Mouse (Mus musculus) limb, embryonic 14.5 days (tissue): Measurements from ENCODE around the gene Gpx4. TPM values are rescaled to one million over a fixed set of nuclear protein-coding genes. Genes with fewer than 3 reads are reported as not detected.

Source experiments
- ATAC-seq: fragments of 200-750 bp; cut with Nextera tagmentation; 2 replicates; pipeline ENCODE4 v1.8.0; 2017; ENCODE audit warnings: low read depth, moderate number of reproducible peaks, moderate TSS enrichment; ENCODE audit not compliant: low FRiP score
- DNase-seq: peaks from one replicate; pipeline ENCODE4 v3.0.0-alpha.2; 2015; ENCODE audit warnings: low spot score
- H3K27ac ChIP-seq: fragments of 300-500 bp; sonication (generic); replicated peaks from 2 replicates; pipeline ENCODE4 v1.5.1; 2014; ENCODE audit warnings: low read depth, mild to moderate bottlenecking, low read length, moderate library complexity, mixed read lengths
- H3K27me3 ChIP-seq: fragments of 300-500 bp; sonication (generic); 2 replicates; pipeline ENCODE4 v1.6.1; 2014; ENCODE audit warnings: low read length, mixed read lengths; ENCODE audit not compliant: control insufficient read depth, insufficient read depth
- H3K36me3 ChIP-seq: fragments of 300-500 bp; sonication (generic); 2 replicates; pipeline ENCODE4 v1.6.1; 2014; ENCODE audit warnings: mild to moderate bottlenecking, low read length, moderate library complexity, mixed read lengths; ENCODE audit not compliant: control insufficient read depth, insufficient read depth
- H3K4me1 ChIP-seq: fragments of 300-500 bp; sonication (generic); 2 replicates; pipeline ENCODE4 v1.6.1; 2014; ENCODE audit warnings: antibody characterized with exemption, low read length, mixed read lengths; ENCODE audit not compliant: control insufficient read depth, insufficient read depth
- H3K4me2 ChIP-seq: fragments of 300-500 bp; sonication (generic); replicated peaks from 2 replicates; pipeline ENCODE4 v1.6.1; 2014; ENCODE audit warnings: low read depth, mild to moderate bottlenecking, low read length, moderate library complexity; ENCODE audit not compliant: severe bottlenecking
- H3K4me3 ChIP-seq: fragments of 300-500 bp; sonication (generic); replicated peaks from 2 replicates; pipeline ENCODE4 v1.5.1; 2014; ENCODE audit warnings: low read length
- H3K9ac ChIP-seq: fragments of 300-500 bp; sonication (generic); 2 replicates; pipeline ENCODE4 v1.6.1; 2014; ENCODE audit warnings: mild to moderate bottlenecking, low read depth, low read length, moderate library complexity; ENCODE audit not compliant: severe bottlenecking
- H3K9me3 ChIP-seq: fragments of 300-500 bp; sonication (generic); 2 replicates; pipeline ENCODE4 v1.6.1; 2016; ENCODE audit warnings: low read length; ENCODE audit not compliant: control insufficient read depth
- POLR2A ChIP-seq: fragments of 200-500 bp; IDR thresholded peaks from 2 replicates; pipeline ENCODE4 v1.8.0; 2012; ENCODE audit warnings: inconsistent platforms, mild to moderate bottlenecking, moderate library complexity, borderline replicate concordance; ENCODE audit not compliant: insufficient read depth, insufficient read length; ENCODE audit errors: extremely low read depth
- WGBS: fragments of 180-500 bp; shearing (Covaris S2); extraction: QIAGEN DNeasy Blood & Tissue Kit; methylation state at CpG from one replicate; pipeline ENCODE4 v1.1.7; 2014; 5-methylcytosine and 5-hydroxymethylcytosine counted together
- polyA plus RNA-seq, 2 experiments: library from polyadenylated mRNA; depleted of rRNA in 1 of 2; stranded (reverse) in 1 of 2; unstranded in 1 of 2; fragments of >200 nt; fragmentation: Nextera tagmentation in 1 of 2; extraction: Ambion mirVana in 1 of 2; gene quantifications; 2 replicates each; pipeline versions ENCODE4 v1.2.1 to v1.2.3; 2012 to 2014

The Gpx4 gene
- polyA plus RNA-seq, 2 experiments: 379 to 493 TPM

- no peaks in the 10 kb centered on the region for H3K9me3 ChIP-seq
Measured at GRCm38 (mm10) chr10:80104181-80104580, 57.2 kb downstream of the Gpx4 start.

DNA sequence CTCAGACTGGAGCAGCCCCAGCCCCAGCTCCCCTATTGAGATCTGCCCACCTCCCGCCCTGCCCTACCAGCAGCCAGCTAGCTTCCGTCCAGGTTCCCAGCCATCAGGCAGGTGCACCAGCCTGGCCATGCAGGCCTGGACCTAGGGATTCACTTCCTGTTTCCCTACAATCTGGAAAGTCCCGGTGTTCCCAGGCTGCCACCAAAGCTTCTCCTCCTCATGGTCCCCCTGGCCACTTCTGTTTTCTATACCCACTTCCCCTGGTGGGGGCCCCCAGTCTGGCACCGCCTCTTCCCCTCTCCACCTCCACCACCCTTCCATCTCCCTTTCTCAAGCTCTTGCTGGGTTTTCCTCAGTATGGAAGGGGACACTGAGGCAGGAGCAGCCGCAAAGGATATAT, 58.5 kb downstream of the Gpx4 start, which contains the start of gene Sbno2:
Sbno2 (minus strand) TSS at position 112 of the 400 bp plus-strand sequence.
- H3K36me3 ChIP-seq: peaks cover 2% of the 10 kb centered on the region; the same call in 1 of the 2 replicates
- 60% methylated on average over 5 of the region's 5 CpGs for WGBS
- H3K9me3 ChIP-seq: no peaks in the 10 kb centered on the region
- no peak within 1 kb of the TSS for H3K27ac ChIP-seq
- peaks cover 12% of the 10 kb centered on the region; the same call in 1 of the 2 replicates for H3K4me1 ChIP-seq
- no peak for TF ChIP-seq POLR2A
- no peak within 1 kb of the TSS for H3K4me2 ChIP-seq
- DNase-seq (no peak), ATAC-seq (no peak)
- no peak within 1 kb of the TSS; the same call in 1 of the 2 replicates for H3K9ac ChIP-seq
- H3K4me3 ChIP-seq: no peak within 1 kb of the TSS
- no peaks in the 10 kb centered on the region for H3K27me3 ChIP-seq

More at GRCm38 (mm10) chr10:80104181-80104580, 57.2 kb downstream of the Gpx4 start:
- ATAC-seq (no peak), DNase-seq (no peak)
- no peak for TF ChIP-seq POLR2A
- no peak overlapping the region for H3K4me3 ChIP-seq
- peaks cover 4% of the 10 kb centered on the region; the same call in 1 of the 2 replicates for H3K36me3 ChIP-seq
- no peak overlapping the region for H3K27ac ChIP-seq
- H3K9ac ChIP-seq: no peak overlapping the region
- H3K27me3 ChIP-seq: no peaks in the 10 kb centered on the region
- peaks cover 12% of the 10 kb centered on the region; the same call in 1 of the 2 replicates for H3K4me1 ChIP-seq
- WGBS: 91% methylated on average over 3 of the region's 3 CpGs
- no peak overlapping the region for H3K4me2 ChIP-seq

DNA sequence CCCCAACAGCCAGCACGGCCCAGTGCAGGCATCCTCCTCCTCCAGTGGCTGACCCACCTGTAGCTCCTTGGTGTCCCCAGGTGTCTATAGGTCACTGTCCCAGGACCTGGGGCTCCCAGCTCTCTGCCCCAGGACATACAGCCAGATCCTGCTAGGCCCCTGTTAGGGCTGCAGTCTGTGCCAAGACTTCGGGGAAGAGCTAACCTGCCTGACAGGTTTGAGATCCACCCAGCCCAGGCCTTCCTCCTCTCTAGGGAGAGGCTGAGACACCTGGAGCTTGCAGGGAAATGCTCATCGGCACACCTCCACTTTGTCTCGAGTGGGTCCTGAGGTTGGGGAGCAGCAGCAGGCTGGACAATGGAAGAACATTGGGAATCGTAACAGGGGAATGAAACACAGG, 59.0 kb downstream of the Gpx4 start:
- Histone ChIP-seq H3K4me1 (peaks cover 12% of the 10 kb centered on the region; the same call in 1 of the 2 replicates), H3K27ac (no peak overlapping the region), H3K36me3 (no peaks in the 10 kb centered on the region), H3K4me3 (no peak overlapping the region), H3K27me3 (no peaks in the 10 kb centered on the region), H3K9ac (no peak overlapping the region; the same call in 1 of the 2 replicates), H3K4me2 (no peak overlapping the region), H3K9me3 (no peaks in the 10 kb centered on the region)
- no peak for TF ChIP-seq POLR2A
- 60% methylated on average over 5 of the region's 5 CpGs for WGBS
- no peak for DNase-seq
- no peak for ATAC-seq

Other genes starting within 250 kb of the Gpx4 start
Only the 30 nearest of the 32 such genes appear.
- gene Misp, start 226.2 kb upstream of the Gpx4 start, polyA plus RNA-seq (2012; rRNA removed): 0.41 and 0.50 TPM in 2 replicates
- gene Misp, start 226.2 kb upstream of the Gpx4 start, polyA plus RNA-seq (2014; fragmentation: Nextera tagmentation; extraction: Ambion mirVana): 0.54 and 1.2 TPM in 2 replicates
- 536 and 644 TPM in 2 replicates for gene Ptbp1, start 192.7 kb upstream of the Gpx4 start, polyA plus RNA-seq (2012; rRNA removed)
- gene Ptbp1, start 192.7 kb upstream of the Gpx4 start, polyA plus RNA-seq (2014; fragmentation: Nextera tagmentation; extraction: Ambion mirVana): 262 and 279 TPM in 2 replicates
- gene Prtn3, start 172.7 kb upstream of the Gpx4 start, polyA plus RNA-seq (2012; rRNA removed): 10.3 and 17.3 TPM in 2 replicates
- 5.9 and 8.2 TPM in 2 replicates for gene Prtn3, start 172.7 kb upstream of the Gpx4 start, polyA plus RNA-seq (2014; fragmentation: Nextera tagmentation; extraction: Ambion mirVana)
- gene Plppr3, start 172.5 kb upstream of the Gpx4 start, polyA plus RNA-seq (2012; rRNA removed): 220 and 326 TPM in 2 replicates
- 61.5 and 79.7 TPM in 2 replicates for gene Plppr3, start 172.5 kb upstream of the Gpx4 start, polyA plus RNA-seq (2014; fragmentation: Nextera tagmentation; extraction: Ambion mirVana)
- gene Elane, start 160.9 kb upstream of the Gpx4 start, polyA plus RNA-seq (2012; rRNA removed): 0.35 and 1.8 TPM in 2 replicates
- 0.62 and 1.2 TPM in 2 replicates for gene Elane, start 160.9 kb upstream of the Gpx4 start, polyA plus RNA-seq (2014; fragmentation: Nextera tagmentation; extraction: Ambion mirVana)
- gene Cfd, start 156.3 kb upstream of the Gpx4 start, polyA plus RNA-seq (2012; rRNA removed): 1.1 and 2.3 TPM in 2 replicates
- gene Cfd, start 156.3 kb upstream of the Gpx4 start, polyA plus RNA-seq (2014; fragmentation: Nextera tagmentation; extraction: Ambion mirVana): not detected in 2 replicates
- gene Med16, start 138.2 kb upstream of the Gpx4 start, polyA plus RNA-seq (2012; rRNA removed): 54.6 and 73.8 TPM in 2 replicates
- gene Med16, start 138.2 kb upstream of the Gpx4 start, polyA plus RNA-seq (2014; fragmentation: Nextera tagmentation; extraction: Ambion mirVana): 33.4 and 38.3 TPM in 2 replicates
- not detected in 2 replicates for gene Gm26602, start 136.3 kb upstream of the Gpx4 start, polyA plus RNA-seq (2012; rRNA removed)
- 6.6 TPM in 1 of 2 replicates, not detected in the other for gene Gm26602, start 136.3 kb upstream of the Gpx4 start, polyA plus RNA-seq (2014; fragmentation: Nextera tagmentation; extraction: Ambion mirVana)
- gene Kiss1r, start 130.2 kb upstream of the Gpx4 start, polyA plus RNA-seq (2012; rRNA removed): 2.5 and 2.8 TPM in 2 replicates
- 0.17 and 0.26 TPM in 2 replicates for gene Kiss1r, start 130.2 kb upstream of the Gpx4 start, polyA plus RNA-seq (2014; fragmentation: Nextera tagmentation; extraction: Ambion mirVana)
- gene R3hdm4, start 126.0 kb upstream of the Gpx4 start, polyA plus RNA-seq (2012; rRNA removed): 158 and 219 TPM in 2 replicates
- 141 and 152 TPM in 2 replicates for gene R3hdm4, start 126.0 kb upstream of the Gpx4 start, polyA plus RNA-seq (2014; fragmentation: Nextera tagmentation; extraction: Ambion mirVana)
- 8.6 and 12.6 TPM in 2 replicates for gene Arid3a, start 120.1 kb upstream of the Gpx4 start, polyA plus RNA-seq (2012; rRNA removed)
- 4.8 and 5.0 TPM in 2 replicates for gene Arid3a, start 120.1 kb upstream of the Gpx4 start, polyA plus RNA-seq (2014; fragmentation: Nextera tagmentation; extraction: Ambion mirVana)
- 58.7 and 78.5 TPM in 2 replicates for gene Wdr18, start 87.0 kb upstream of the Gpx4 start, polyA plus RNA-seq (2012; rRNA removed)
- gene Wdr18, start 87.0 kb upstream of the Gpx4 start, polyA plus RNA-seq (2014; fragmentation: Nextera tagmentation; extraction: Ambion mirVana): 99.8 and 106 TPM in 2 replicates
- gene Grin3b, start 76.5 kb upstream of the Gpx4 start, polyA plus RNA-seq (2012; rRNA removed): 0.72 and 0.76 TPM in 2 replicates
- 0.23 and 0.55 TPM in 2 replicates for gene Grin3b, start 76.5 kb upstream of the Gpx4 start, polyA plus RNA-seq (2014; fragmentation: Nextera tagmentation; extraction: Ambion mirVana)
- 260 and 379 TPM in 2 replicates for gene Tmem259, start 62.8 kb upstream of the Gpx4 start, polyA plus RNA-seq (2012; rRNA removed)
- gene Tmem259, start 62.8 kb upstream of the Gpx4 start, polyA plus RNA-seq (2014; fragmentation: Nextera tagmentation; extraction: Ambion mirVana): 24.5 and 25.2 TPM in 2 replicates
- gene Cnn2, start 58.6 kb upstream of the Gpx4 start, polyA plus RNA-seq (2012; rRNA removed): 133 and 173 TPM in 2 replicates
- gene Cnn2, start 58.6 kb upstream of the Gpx4 start, polyA plus RNA-seq (2014; fragmentation: Nextera tagmentation; extraction: Ambion mirVana): 273 and 290 TPM in 2 replicates
- gene Abca7, start 50.7 kb upstream of the Gpx4 start, polyA plus RNA-seq (2012; rRNA removed): 6.2 and 8.0 TPM in 2 replicates
- 2.2 and 2.4 TPM in 2 replicates for gene Abca7, start 50.7 kb upstream of the Gpx4 start, polyA plus RNA-seq (2014; fragmentation: Nextera tagmentation; extraction: Ambion mirVana)
- gene Arhgap45, start 30.5 kb upstream of the Gpx4 start, polyA plus RNA-seq (2012; rRNA removed): 12.8 and 14.4 TPM in 2 replicates
- gene Arhgap45, start 30.5 kb upstream of the Gpx4 start, polyA plus RNA-seq (2014; fragmentation: Nextera tagmentation; extraction: Ambion mirVana): 3.4 and 5.7 TPM in 2 replicates
- gene Polr2e, start 7.4 kb upstream of the Gpx4 start, polyA plus RNA-seq (2012; rRNA removed): 287 and 350 TPM in 2 replicates
- 247 and 248 TPM in 2 replicates for gene Polr2e, start 7.4 kb upstream of the Gpx4 start, polyA plus RNA-seq (2014; fragmentation: Nextera tagmentation; extraction: Ambion mirVana)
- 24.9 and 29.5 TPM in 2 replicates for gene Sbno2, start 58.4 kb downstream of the Gpx4 start, polyA plus RNA-seq (2012; rRNA removed)
- 15.3 and 16.8 TPM in 2 replicates for gene Sbno2, start 58.4 kb downstream of the Gpx4 start, polyA plus RNA-seq (2014; fragmentation: Nextera tagmentation; extraction: Ambion mirVana)
- 133 and 147 TPM in 2 replicates for gene Stk11, start 68.6 kb downstream of the Gpx4 start, polyA plus RNA-seq (2012; rRNA removed)
- gene Stk11, start 68.6 kb downstream of the Gpx4 start, polyA plus RNA-seq (2014; fragmentation: Nextera tagmentation; extraction: Ambion mirVana): 30.1 and 32.4 TPM in 2 replicates
- gene Atp5d, start 91.5 kb downstream of the Gpx4 start, polyA plus RNA-seq (2012; rRNA removed): 449 and 577 TPM in 2 replicates
- gene Atp5d, start 91.5 kb downstream of the Gpx4 start, polyA plus RNA-seq (2014; fragmentation: Nextera tagmentation; extraction: Ambion mirVana): 477 TPM in 2 replicates
- 28.9 and 36.0 TPM in 2 replicates for gene Cbarp, start 93.7 kb downstream of the Gpx4 start, polyA plus RNA-seq (2012; rRNA removed)
- gene Cbarp, start 93.7 kb downstream of the Gpx4 start, polyA plus RNA-seq (2014; fragmentation: Nextera tagmentation; extraction: Ambion mirVana): 7.5 and 9.3 TPM in 2 replicates
- gene Midn, start 101.1 kb downstream of the Gpx4 start, polyA plus RNA-seq (2012; rRNA removed): 108 and 161 TPM in 2 replicates
- 33.4 and 39.6 TPM in 2 replicates for gene Midn, start 101.1 kb downstream of the Gpx4 start, polyA plus RNA-seq (2014; fragmentation: Nextera tagmentation; extraction: Ambion mirVana)
- 286 and 289 TPM in 2 replicates for gene Cirbp, start 118.8 kb downstream of the Gpx4 start, polyA plus RNA-seq (2012; rRNA removed)
- gene Cirbp, start 118.8 kb downstream of the Gpx4 start, polyA plus RNA-seq (2014; fragmentation: Nextera tagmentation; extraction: Ambion mirVana): 101 and 106 TPM in 2 replicates
- 10.9 and 15.5 TPM in 2 replicates for gene 1600002K03Rik, start 125.8 kb downstream of the Gpx4 start, polyA plus RNA-seq (2012; rRNA removed)
- gene 1600002K03Rik, start 125.8 kb downstream of the Gpx4 start, polyA plus RNA-seq (2014; fragmentation: Nextera tagmentation; extraction: Ambion mirVana): 8.5 and 12.8 TPM in 2 replicates
- gene Efna2, start 132.3 kb downstream of the Gpx4 start, polyA plus RNA-seq (2012; rRNA removed): 41.7 and 67.7 TPM in 2 replicates
- gene Efna2, start 132.3 kb downstream of the Gpx4 start, polyA plus RNA-seq (2014; fragmentation: Nextera tagmentation; extraction: Ambion mirVana): 31.5 and 38.6 TPM in 2 replicates
- 91.5 and 93.4 TPM in 2 replicates for gene Mum1, start 179.3 kb downstream of the Gpx4 start, polyA plus RNA-seq (2012; rRNA removed)
- 50.1 and 57.3 TPM in 2 replicates for gene Mum1, start 179.3 kb downstream of the Gpx4 start, polyA plus RNA-seq (2014; fragmentation: Nextera tagmentation; extraction: Ambion mirVana)
- gene Ndufs7, start 202.0 kb downstream of the Gpx4 start, polyA plus RNA-seq (2012; rRNA removed): 338 and 449 TPM in 2 replicates
- 349 and 366 TPM in 2 replicates for gene Ndufs7, start 202.0 kb downstream of the Gpx4 start, polyA plus RNA-seq (2014; fragmentation: Nextera tagmentation; extraction: Ambion mirVana)
- 74.1 and 80.5 TPM in 2 replicates for gene Gamt, start 213.8 kb downstream of the Gpx4 start, polyA plus RNA-seq (2012; rRNA removed)
- gene Gamt, start 213.8 kb downstream of the Gpx4 start, polyA plus RNA-seq (2014; fragmentation: Nextera tagmentation; extraction: Ambion mirVana): 75.7 and 90.8 TPM in 2 replicates
- 243 and 272 TPM in 2 replicates for gene Dazap1, start 214.3 kb downstream of the Gpx4 start, polyA plus RNA-seq (2012; rRNA removed)
- 46.1 and 50.7 TPM in 2 replicates for gene Dazap1, start 214.3 kb downstream of the Gpx4 start, polyA plus RNA-seq (2014; fragmentation: Nextera tagmentation; extraction: Ambion mirVana)